Mouse (Mus musculus) liver, embryonic 12.5 days (tissue): Measurements from ENCODE around the gene Steap3. TPM values are rescaled to one million over a fixed set of nuclear protein-coding genes. Genes with fewer than 3 reads are reported as not detected.

Experiments
- polyA plus RNA-seq: library from polyadenylated mRNA; unstranded; fragments of >200 nt; fragmentation: Nextera tagmentation; extraction: Ambion mirVana; gene quantifications from 2 replicates; pipeline ENCODE4 v1.2.1, GENCODE M21; 2016

Steap3 gene
- polyA plus RNA-seq, 1 experiment from 2014 or later = 56.3 TPM

Other genes with a start within 250 kb of the Steap3 start
- 37.0 and 37.6 TPM in 2 replicates for gene Tmem37, start 198.6 kb downstream of the Steap3 start, polyA plus RNA-seq
- 470 and 475 TPM in 2 replicates for gene Dbi, start 151.6 kb downstream of the Steap3 start, polyA plus RNA-seq
- gene 3110009E18Rik, start 151.5 kb downstream of the Steap3 start, polyA plus RNA-seq = 12.8 and 14.3 TPM in 2 replicates
- not detected in 2 replicates for gene C1ql2, start 67.9 kb upstream of the Steap3 start, polyA plus RNA-seq
- gene Marco, start 232.3 kb upstream of the Steap3 start, polyA plus RNA-seq = 11.9 and 13.0 TPM in 2 replicates